Mouse (Mus musculus) lung, adult 2 months (tissue): ENCODE results near the gene Gstm4.

Experiments
- CTCF ChIP-seq: fragments of 200-500 bp; IDR thresholded peaks from 2 replicates; pipeline ENCODE4 v1.5.1; 2011; ENCODE audit warnings: mild to moderate bottlenecking, low read length, control low read depth; ENCODE audit not compliant: insufficient read depth
- POLR2A ChIP-seq: fragments of 200-500 bp; IDR thresholded peaks from 2 replicates; pipeline ENCODE4 v1.6.1; 2011; ENCODE audit warnings: low read depth, mild to moderate bottlenecking, control low read depth, low read length, borderline replicate concordance; ENCODE audit errors: extremely low read depth

- TF ChIP-seq CTCF: no peak
- TF ChIP-seq POLR2A: no peak
These were observed 28.4 kb upstream of the Gstm4 start for GRCm38 (mm10) chr3:108072983-108073569.
